Mouse (Mus musculus) intestine, postnatal 0 days (tissue): ENCODE results near the gene Arpc1b. TPM values are rescaled to one million over a fixed set of nuclear protein-coding genes. Genes with fewer than 3 reads are reported as not detected.
A peak's percentile ranks its signal among the peaks of the same experiment; 100 is the strongest.
"Not testable (repeated sequence)": the region's sequence is repeated elsewhere in the genome, so short reads cannot be mapped to it uniquely, and the experiment has no call there.

ENCODE experiments used
- ATAC-seq: fragments of 200-750 bp; cut with Nextera tagmentation; 2 replicates; pipeline ENCODE4 v1.8.0; 2017; ENCODE audit warnings: mild to moderate bottlenecking, moderate TSS enrichment, moderate library complexity
- H3K27ac ChIP-seq: fragments of 300-500 bp; sonication (generic); 2 replicates; pipeline ENCODE4 v1.5.1; 2014; ENCODE audit warnings: mild to moderate bottlenecking, low read depth, low read length, moderate library complexity
- H3K27me3 ChIP-seq: fragments of 300-500 bp; sonication (generic); replicated peaks from 2 replicates; pipeline ENCODE4 v1.6.1; 2014; ENCODE audit warnings: low read length, mixed read lengths; ENCODE audit not compliant: control insufficient read depth, insufficient read depth
- H3K36me3 ChIP-seq: fragments of 300-500 bp; sonication (generic); 2 replicates; pipeline ENCODE4 v1.6.1; 2014; ENCODE audit warnings: mild to moderate bottlenecking, moderate library complexity; ENCODE audit not compliant: control insufficient read depth, insufficient read depth
- H3K4me1 ChIP-seq: fragments of 300-500 bp; sonication (generic); replicated peaks from 2 replicates; pipeline ENCODE4 v1.6.1; 2014; ENCODE audit warnings: antibody characterized with exemption, low read length, mixed read lengths; ENCODE audit not compliant: control insufficient read depth, insufficient read depth
- H3K4me2 ChIP-seq: fragments of 300-500 bp; sonication (generic); replicated peaks from 2 replicates; pipeline ENCODE4 v1.6.1; 2014; ENCODE audit warnings: low read depth, mild to moderate bottlenecking, moderate library complexity
- H3K4me3 ChIP-seq: fragments of 300-500 bp; sonication (generic); 2 replicates; pipeline ENCODE4 v1.5.1; 2014; ENCODE audit warnings: low read depth, low read length
- H3K9ac ChIP-seq: fragments of 300-500 bp; sonication (generic); 2 replicates; pipeline ENCODE4 v1.6.1; 2014; ENCODE audit warnings: mild to moderate bottlenecking, low read depth, low read length
- H3K9me3 ChIP-seq: fragments of 300-500 bp; sonication (generic); 2 replicates; pipeline ENCODE4 v1.6.1; 2016; ENCODE audit warnings: mixed run types; ENCODE audit not compliant: control insufficient read depth
- CTCF ChIP-seq: sonication (generic); IDR thresholded peaks from 2 replicates; pipeline ENCODE4 v1.5.1; 2016; ENCODE audit warnings: low read depth, mild to moderate bottlenecking, control low read depth, antibody characterized with exemption, moderate library complexity
- WGBS: fragments of 180-500 bp; shearing (Covaris S2); extraction: QIAGEN DNeasy Blood & Tissue Kit; methylation state at CpG from one replicate; pipeline ENCODE4 v1.1.7; 2014; 5-methylcytosine and 5-hydroxymethylcytosine counted together
- polyA plus RNA-seq: library from polyadenylated mRNA; unstranded; fragments of >200 nt; fragmentation: Nextera tagmentation; extraction: Ambion mirVana; gene quantifications from 2 replicates; pipeline ENCODE4 v1.2.1, GENCODE M21; 2015

The Arpc1b gene
- polyA plus RNA-seq, 1 experiment from 2014 or later: 573 TPM

- Histone ChIP-seq H3K9me3 (no peaks in the 10 kb centered on the region), H3K9ac (no peak overlapping the region), H3K36me3 (peaks cover 88% of the 10 kb centered on the region), H3K4me1 (no peaks in the 10 kb centered on the region), H3K27ac (no peak overlapping the region), H3K4me3 (no peak overlapping the region), H3K27me3 (no peaks in the 10 kb centered on the region), H3K4me2 (no peak overlapping the region)
- no peak for ATAC-seq
- no peak for TF ChIP-seq CTCF
- WGBS: 84% methylated on average over 4 of the region's 4 CpGs
Observed at GRCm38 (mm10) chr5:145096195-145096594, 17.8 kb upstream of the Arpc1b start.

- Histone ChIP-seq H3K9me3 (no peaks in the 10 kb centered on the region), H3K36me3 (peaks cover 83% of the 10 kb centered on the region), H3K27ac (no peak overlapping the region), H3K4me1 (no peaks in the 10 kb centered on the region), H3K9ac (no peak overlapping the region), H3K27me3 (no peaks in the 10 kb centered on the region), H3K4me2 (no peak overlapping the region), H3K4me3 (no peak overlapping the region)
- no peak for TF ChIP-seq CTCF
- no peak for ATAC-seq
- 91% methylated on average over 10 of the region's 10 CpGs for WGBS
Observed at GRCm38 (mm10) chr5:145098340-145098821, 15.6 kb upstream of the Arpc1b start.

- H3K27ac ChIP-seq: no peak overlapping the region
- H3K27me3 ChIP-seq: no peaks in the 10 kb centered on the region
- no peak for ATAC-seq
- H3K4me2 ChIP-seq: no peak overlapping the region
- TF ChIP-seq CTCF: no peak
- no peaks in the 10 kb centered on the region for H3K4me1 ChIP-seq
- no peak overlapping the region for H3K4me3 ChIP-seq
- no peak overlapping the region for H3K9ac ChIP-seq
- peaks cover 84% of the 10 kb centered on the region for H3K36me3 ChIP-seq
- 96% methylated on average over 9 of the region's 9 CpGs for WGBS
- no peaks in the 10 kb centered on the region for H3K9me3 ChIP-seq
Observed at GRCm38 (mm10) chr5:145100960-145101359, 13.1 kb upstream of the Arpc1b start.

DNA sequence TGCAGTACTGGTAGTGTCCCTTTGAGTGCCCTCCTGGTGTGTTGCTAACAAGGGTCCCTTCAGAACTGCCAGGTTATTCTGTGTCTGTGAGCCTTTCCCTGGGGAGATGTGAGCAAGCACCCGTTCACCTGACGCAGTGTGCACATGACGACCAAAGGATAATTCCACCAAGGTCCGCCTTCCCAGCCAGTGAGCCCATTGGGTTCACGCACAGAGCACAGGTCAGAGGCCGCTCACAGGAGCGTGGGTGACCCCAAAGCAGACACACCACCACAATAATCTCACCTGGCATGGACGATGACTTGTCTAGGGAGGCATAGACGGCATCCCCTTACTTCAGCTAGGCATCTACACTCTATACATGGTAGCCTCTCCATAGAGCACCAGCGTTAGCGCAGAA is 12.6 kb upstream of the Arpc1b start:
- H3K9me3 ChIP-seq, ATAC-seq, H3K4me3 ChIP-seq, H3K9ac ChIP-seq, H3K27me3 ChIP-seq, H3K4me1 ChIP-seq, H3K4me2 ChIP-seq: not testable (repeated sequence)
- peaks cover 84% of the 10 kb centered on the region for H3K36me3 ChIP-seq
- 96% methylated on average over 11 of the region's 11 CpGs for WGBS
- H3K27ac ChIP-seq: 0 out of 2 replicates have a peak overlapping the region, but pooled peaks have one; percentile 28

GRCm38 (mm10) chr5:145102706-145103105 is 11.3 kb upstream of the Arpc1b start:
- WGBS: 33% methylated on average over 4 of the region's 4 CpGs
- Histone ChIP-seq H3K4me3 (no peak overlapping the region), H3K36me3 (peaks cover 84% of the 10 kb centered on the region), H3K9me3 (no peaks in the 10 kb centered on the region), H3K27ac (peak overlapping the region; percentile 46; the same call in 1 of the 2 replicates), H3K4me1 (no peaks in the 10 kb centered on the region), H3K4me2 (0 out of 2 replicates have a peak overlapping the region, but pooled peaks have one; percentile 17), H3K9ac (no peak overlapping the region), H3K27me3 (no peaks in the 10 kb centered on the region)
- no peak for TF ChIP-seq CTCF
- ATAC-seq: peak; percentile 91

GRCm38 (mm10) chr5:145104328-145104727 is 9.7 kb upstream of the Arpc1b start:
- no peak overlapping the region for H3K9ac ChIP-seq
- H3K36me3 ChIP-seq: peaks cover 85% of the 10 kb centered on the region
- no peak for ATAC-seq
- H3K27ac ChIP-seq: 0 out of 2 replicates have a peak overlapping the region, but pooled peaks have one; percentile 7
- no peak overlapping the region for H3K4me2 ChIP-seq
- H3K27me3 ChIP-seq: no peaks in the 10 kb centered on the region
- H3K4me1 ChIP-seq: no peaks in the 10 kb centered on the region
- H3K4me3 ChIP-seq: no peak overlapping the region
- 90% methylated on average over 9 of the region's 9 CpGs for WGBS
- no peak for TF ChIP-seq CTCF
- H3K9me3 ChIP-seq: no peaks in the 10 kb centered on the region
